Mouse (Mus musculus) intestine, embryonic 15.5 days (tissue): ENCODE measurements around the gene A430005L14Rik. TPM values are rescaled to one million over a fixed set of nuclear protein-coding genes. Genes with fewer than 3 reads are reported as not detected.

Experiments used
- ATAC-seq: fragments of 200-750 bp; cut with Nextera tagmentation; 2 replicates; pipeline ENCODE4 v1.8.0; 2017; ENCODE audit warnings: moderate TSS enrichment, moderate library complexity
- H3K27ac ChIP-seq: fragments of 300-500 bp; sonication (generic); 2 replicates; pipeline ENCODE4 v1.5.1; 2015; ENCODE audit warnings: mild to moderate bottlenecking, inconsistent platforms
- H3K27me3 ChIP-seq: fragments of 300-500 bp; sonication (generic); replicated peaks from 2 replicates; pipeline ENCODE4 v1.6.1; 2015; ENCODE audit warnings: inconsistent platforms
- H3K36me3 ChIP-seq: fragments of 300-500 bp; sonication (generic); 2 replicates; pipeline ENCODE4 v1.6.1; 2015; ENCODE audit warnings: inconsistent platforms
- H3K4me1 ChIP-seq: fragments of 300-500 bp; sonication (generic); replicated peaks from 2 replicates; pipeline ENCODE4 v1.6.1; 2015; ENCODE audit warnings: inconsistent platforms
- H3K4me2 ChIP-seq: fragments of 300-500 bp; sonication (generic); replicated peaks from 2 replicates; pipeline ENCODE4 v1.6.1; 2015; ENCODE audit warnings: mild to moderate bottlenecking, inconsistent platforms
- H3K4me3 ChIP-seq: fragments of 300-500 bp; sonication (generic); replicated peaks from 2 replicates; pipeline ENCODE4 v1.5.1; 2015; ENCODE audit warnings: inconsistent platforms
- H3K9ac ChIP-seq: fragments of 300-500 bp; sonication (generic); 2 replicates; pipeline ENCODE4 v1.6.1; 2015; ENCODE audit warnings: inconsistent platforms
- H3K9me3 ChIP-seq: fragments of 300-500 bp; sonication (generic); 2 replicates; pipeline ENCODE4 v1.6.1; 2016; ENCODE audit warnings: inconsistent platforms
- WGBS: fragments of 180-500 bp; shearing (Covaris S2); methylation state at CpG from one replicate; pipeline ENCODE4 v1.1.7; 2015; 5-methylcytosine and 5-hydroxymethylcytosine counted together
- polyA plus RNA-seq: library from polyadenylated mRNA; unstranded; fragments of >200 nt; fragmentation: Nextera tagmentation; extraction: Ambion mirVana; gene quantifications from 2 replicates; pipeline ENCODE4 v1.2.1, GENCODE M21; 2015

A430005L14Rik gene
- polyA plus RNA-seq, 1 experiment from 2014 or later = 70.1 TPM

DNA sequence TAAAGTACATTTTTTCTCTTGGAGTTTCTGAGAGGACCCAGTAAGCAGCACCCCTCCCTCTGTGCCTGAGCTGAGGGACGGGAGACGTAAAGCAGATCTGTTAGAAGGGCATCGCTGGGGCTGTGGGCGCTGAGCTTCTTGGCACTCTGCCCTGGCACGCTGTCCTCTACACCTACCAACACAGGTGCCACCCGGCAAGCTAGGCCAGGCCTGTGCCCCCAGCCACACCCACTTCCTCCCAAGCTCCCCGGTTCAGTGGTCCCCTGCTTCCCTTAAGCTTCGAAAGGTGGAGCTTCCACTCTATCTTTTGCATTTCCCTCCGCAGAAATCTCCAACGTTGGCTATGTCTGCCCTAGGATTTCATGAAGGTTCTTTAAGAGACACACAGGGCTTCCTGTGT lies 22.2 kb downstream of the A430005L14Rik start:
- 93% methylated on average over 10 of the region's 10 CpGs for WGBS
- Histone ChIP-seq H3K4me1 (peaks cover 13% of the 10 kb centered on the region; the same call in 1 of the 2 replicates), H3K27ac (no peak overlapping the region), H3K9me3 (no peaks in the 10 kb centered on the region), H3K4me2 (no peak overlapping the region), H3K4me3 (no peak overlapping the region), H3K36me3 (peaks cover 9% of the 10 kb centered on the region; the same call in 1 of the 2 replicates), H3K27me3 (no peaks in the 10 kb centered on the region), H3K9ac (no peak overlapping the region)
- no peak for ATAC-seq

DNA sequence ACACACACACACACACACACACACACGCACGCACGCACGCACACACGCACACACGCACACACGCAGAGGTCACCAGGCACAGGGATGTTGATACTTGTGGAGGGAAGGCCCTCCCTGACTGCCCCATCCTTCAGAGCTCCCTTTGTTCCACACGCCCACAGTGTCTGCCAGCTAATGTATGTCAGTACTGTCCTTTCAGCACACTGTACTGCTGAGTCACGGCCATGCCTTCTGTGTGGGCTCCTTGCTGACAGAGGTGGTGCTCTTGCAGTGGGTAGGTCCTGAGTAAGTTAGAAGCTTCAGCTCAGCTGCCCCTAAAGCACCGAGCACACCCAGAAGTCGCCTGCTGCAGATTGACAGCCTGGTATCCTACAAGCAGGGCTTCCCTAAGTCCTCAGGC lies 23.4 kb downstream of the A430005L14Rik start:
- peaks cover 11% of the 10 kb centered on the region; the same call in 1 of the 2 replicates for H3K4me1 ChIP-seq
- WGBS = 87% methylated on average over 8 of the region's 11 CpGs
- no peaks in the 10 kb centered on the region for H3K9me3 ChIP-seq
- peaks cover 18% of the 10 kb centered on the region for H3K36me3 ChIP-seq
- no peak overlapping the region for H3K9ac ChIP-seq
- no peak overlapping the region for H3K4me3 ChIP-seq
- no peak overlapping the region for H3K4me2 ChIP-seq
- no peak overlapping the region for H3K27ac ChIP-seq
- H3K27me3 ChIP-seq = no peaks in the 10 kb centered on the region
- ATAC-seq = no peak

DNA sequence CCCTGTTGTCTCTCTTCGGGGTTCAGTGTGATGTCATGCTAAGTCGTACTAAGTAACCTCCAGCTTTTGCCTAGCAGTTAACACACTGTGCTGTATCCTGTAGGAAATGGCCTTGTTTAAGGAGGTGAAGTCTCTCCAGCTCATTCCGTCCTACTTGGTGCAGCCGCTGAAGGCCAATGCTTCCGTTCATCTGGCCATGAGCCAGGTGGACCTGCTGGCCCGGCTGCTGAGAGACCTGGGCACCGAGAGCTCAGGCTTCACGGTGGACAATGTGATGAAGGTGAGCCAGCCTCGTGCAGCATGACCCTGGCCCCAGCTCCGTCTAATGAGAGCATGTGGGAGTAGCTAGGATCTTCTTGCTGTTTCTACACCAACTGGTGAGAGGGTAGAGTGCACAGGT lies 35.7 kb downstream of the A430005L14Rik start:
- Histone ChIP-seq H3K36me3 (peaks cover 44% of the 10 kb centered on the region), H3K4me1 (no peaks in the 10 kb centered on the region), H3K27me3 (no peaks in the 10 kb centered on the region), H3K4me2 (no peak overlapping the region), H3K9ac (no peak overlapping the region), H3K4me3 (no peak overlapping the region), H3K9me3 (no peaks in the 10 kb centered on the region), H3K27ac (no peak overlapping the region)
- WGBS = 88% methylated on average over 10 of the region's 10 CpGs
- no peak for ATAC-seq

DNA sequence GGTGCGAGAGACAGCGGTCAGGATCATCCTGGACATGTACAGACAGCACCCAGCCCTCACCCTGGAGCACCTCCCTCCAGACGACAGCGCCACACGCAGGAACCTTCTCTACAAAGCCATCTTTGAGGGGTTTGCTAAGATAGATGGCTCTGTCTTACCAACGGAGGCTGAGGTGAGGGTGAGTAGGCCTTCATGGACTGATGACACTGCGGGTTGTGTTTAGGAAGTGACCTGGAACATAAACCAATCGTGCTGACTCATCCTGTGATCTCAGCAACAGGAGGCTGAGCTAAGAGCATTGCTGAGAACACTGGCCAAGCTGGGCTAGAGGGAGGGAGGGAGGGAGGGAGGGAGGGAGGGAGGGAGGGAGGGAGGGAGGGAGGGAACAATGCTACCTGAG lies 36.5 kb downstream of the A430005L14Rik start:
- 91% methylated on average over 8 of the region's 8 CpGs for WGBS
- H3K4me2 ChIP-seq = no peak overlapping the region
- no peak overlapping the region for H3K4me3 ChIP-seq
- no peaks in the 10 kb centered on the region for H3K27me3 ChIP-seq
- H3K36me3 ChIP-seq = peaks cover 39% of the 10 kb centered on the region
- H3K9ac ChIP-seq = no peak overlapping the region
- no peaks in the 10 kb centered on the region for H3K4me1 ChIP-seq
- no peak for ATAC-seq
- H3K9me3 ChIP-seq = no peaks in the 10 kb centered on the region
- H3K27ac ChIP-seq = no peak overlapping the region

DNA sequence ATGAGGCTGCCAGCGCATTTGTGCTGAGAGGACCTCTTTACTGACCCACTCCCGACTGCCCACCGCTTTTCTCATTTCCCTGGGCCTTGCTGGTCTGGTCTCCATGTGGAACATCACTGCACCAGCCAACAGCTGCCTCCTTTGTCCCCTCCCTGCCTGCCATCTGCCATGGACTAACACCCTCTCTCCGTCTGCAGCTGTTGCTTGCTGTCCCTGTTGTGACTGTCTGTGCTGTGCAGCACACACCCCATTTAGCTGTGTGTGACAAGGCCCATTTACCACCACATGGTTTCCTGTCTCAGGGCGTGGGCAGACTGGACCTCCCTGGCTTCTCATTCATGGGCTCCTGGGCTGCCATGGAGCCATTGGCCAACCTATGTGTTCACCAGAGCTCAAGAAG lies 48.5 kb downstream of the A430005L14Rik start:
- Histone ChIP-seq H3K4me1 (no peaks in the 10 kb centered on the region), H3K36me3 (peaks cover 16% of the 10 kb centered on the region; the same call in 1 of the 2 replicates), H3K4me3 (no peak overlapping the region), H3K9ac (no peak overlapping the region), H3K4me2 (no peak overlapping the region), H3K9me3 (no peaks in the 10 kb centered on the region), H3K27me3 (no peaks in the 10 kb centered on the region), H3K27ac (no peak overlapping the region)
- ATAC-seq = no peak
- 95% methylated on average over 5 of the region's 5 CpGs for WGBS

DNA sequence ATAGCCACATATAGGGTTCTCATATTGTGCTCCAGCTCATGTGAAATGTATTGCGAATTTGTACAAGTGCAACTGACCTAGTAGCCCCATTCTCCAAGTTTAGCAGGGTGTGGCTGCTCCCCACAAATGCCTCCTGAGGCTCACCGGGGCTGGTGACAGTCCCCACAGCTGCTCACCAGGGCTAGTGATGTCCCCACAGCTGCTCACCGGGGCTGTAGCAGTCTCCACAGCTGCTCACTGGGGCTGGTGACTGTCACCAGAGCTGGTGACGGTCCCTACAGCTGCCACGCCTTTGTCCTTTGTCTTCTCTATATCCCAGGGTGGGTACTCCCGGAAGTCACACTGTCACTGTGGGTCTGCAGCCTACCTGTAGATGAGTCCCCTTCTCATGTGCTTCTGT lies 49.2 kb downstream of the A430005L14Rik start:
- Histone ChIP-seq H3K4me2 (no peak overlapping the region), H3K27me3 (no peaks in the 10 kb centered on the region), H3K4me1 (peaks cover 2% of the 10 kb centered on the region; the same call in 1 of the 2 replicates), H3K4me3 (no peak overlapping the region), H3K36me3 (peaks cover 16% of the 10 kb centered on the region; the same call in 1 of the 2 replicates), H3K9me3 (no peaks in the 10 kb centered on the region), H3K27ac (no peak overlapping the region), H3K9ac (no peak overlapping the region)
- no peak for ATAC-seq
- WGBS = 94% methylated on average over 6 of the region's 6 CpGs

DNA sequence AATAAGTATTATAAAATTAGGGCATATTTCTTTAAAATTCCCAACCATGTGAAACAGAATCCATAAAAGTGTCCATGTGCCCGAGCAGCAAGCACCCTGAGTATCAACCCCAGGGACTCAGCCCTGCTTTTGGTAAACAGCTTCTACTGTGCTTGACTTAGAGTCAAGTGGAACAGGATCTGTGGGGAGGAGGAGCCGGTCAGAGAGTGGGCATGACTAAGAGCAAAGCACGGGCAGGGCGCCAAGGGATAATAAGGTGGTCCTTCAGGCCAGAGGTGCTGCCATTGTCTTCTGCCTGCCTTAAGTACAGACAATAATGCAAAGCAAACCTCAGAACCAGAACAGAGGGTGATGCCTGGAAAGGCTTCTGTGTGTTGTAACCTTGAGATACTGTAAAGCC lies 50.7 kb downstream of the A430005L14Rik start:
- Histone ChIP-seq H3K9me3 (no peaks in the 10 kb centered on the region), H3K4me1 (peaks cover 6% of the 10 kb centered on the region), H3K36me3 (0 out of 2 replicates have a peak, but pooled peaks cover 10% of the 10 kb centered on the region), H3K4me2 (no peak overlapping the region), H3K27ac (no peak overlapping the region), H3K9ac (no peak overlapping the region), H3K4me3 (no peak overlapping the region), H3K27me3 (no peaks in the 10 kb centered on the region)
- WGBS = 68% methylated on average over 4 of the region's 4 CpGs
- no peak for ATAC-seq

DNA sequence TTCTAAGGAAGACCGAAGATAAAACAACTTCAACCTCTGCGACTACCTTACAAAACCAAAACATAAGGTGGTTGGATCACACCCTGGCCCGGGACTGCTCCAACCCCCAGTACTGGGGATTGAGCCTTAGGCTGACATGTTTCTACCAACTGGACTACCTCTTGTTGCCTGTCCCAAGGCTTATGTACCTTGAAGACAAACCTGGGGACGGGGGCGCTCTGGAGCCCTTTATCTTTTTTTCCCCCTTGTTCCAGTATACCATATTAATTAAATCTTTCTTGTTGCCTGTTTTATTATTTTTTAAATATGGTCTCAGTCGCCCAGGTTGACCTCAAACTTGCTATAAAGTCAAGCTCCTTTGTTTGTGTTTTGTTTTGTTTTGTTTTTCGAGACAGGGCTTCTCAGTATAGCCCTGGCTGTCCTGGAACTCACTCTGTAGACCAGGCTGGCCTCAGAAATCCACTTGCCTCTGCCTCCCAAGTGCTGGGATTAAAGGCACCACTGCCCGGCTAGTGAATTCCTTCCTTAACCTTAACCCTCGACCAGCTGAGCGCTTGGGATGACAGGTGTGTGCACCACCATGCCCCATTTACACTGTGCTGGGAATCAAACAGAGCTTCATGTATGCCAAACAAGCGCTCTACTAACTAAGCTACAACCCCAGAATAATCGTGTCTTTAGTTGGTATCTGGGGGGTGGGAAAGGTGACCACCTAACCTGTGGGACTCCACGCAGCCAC lies 54.0 kb downstream of the A430005L14Rik start:
- H3K9ac ChIP-seq = peak overlapping the region; percentile 90
- H3K4me2 ChIP-seq = peak overlapping the region; percentile 90
- 29% methylated on average over 13 of the region's 13 CpGs for WGBS
- peaks cover 13% of the 10 kb centered on the region for H3K36me3 ChIP-seq
- ATAC-seq = peak; percentile 64
- H3K4me1 ChIP-seq = peaks cover 17% of the 10 kb centered on the region
- H3K9me3 ChIP-seq = no peaks in the 10 kb centered on the region
- 0 out of 2 replicates have a peak overlapping the region, but pooled peaks have one; percentile 18 for H3K27ac ChIP-seq
- H3K27me3 ChIP-seq = no peaks in the 10 kb centered on the region
- H3K4me3 ChIP-seq = peak overlapping the region; percentile 99

Other genes with a start within 250 kb of the A430005L14Rik start
- 14.1 and 15.3 TPM in 2 replicates for gene Dffb, start 17.9 kb downstream of the A430005L14Rik start, polyA plus RNA-seq
- gene Cep104, start 18.0 kb downstream of the A430005L14Rik start, polyA plus RNA-seq = 10.8 and 11.0 TPM in 2 replicates
- 22.3 and 23.3 TPM in 2 replicates for gene Lrrc47, start 54.5 kb downstream of the A430005L14Rik start, polyA plus RNA-seq
- gene Smim1, start 69.0 kb downstream of the A430005L14Rik start, polyA plus RNA-seq = 124 and 154 TPM in 2 replicates
- gene Ccdc27, start 85.4 kb downstream of the A430005L14Rik start, polyA plus RNA-seq = not detected in 2 replicates
- 0.13 and 0.33 TPM in 2 replicates for gene Trp73, start 183.0 kb downstream of the A430005L14Rik start, polyA plus RNA-seq
- 28.9 and 31.2 TPM in 2 replicates for gene Wrap73, start 185.1 kb downstream of the A430005L14Rik start, polyA plus RNA-seq
- gene Tprgl, start 203.4 kb downstream of the A430005L14Rik start, polyA plus RNA-seq = 102 and 110 TPM in 2 replicates
- gene Megf6, start 213.5 kb downstream of the A430005L14Rik start, polyA plus RNA-seq = 13.1 and 14.2 TPM in 2 replicates